9 mouse cellular contexts compared by ENCODE assay signal in genomic region chr9:44721877-44722186, GRCm38 (mm10). TPM values are rescaled to one million over a fixed set of nuclear protein-coding genes. Genes with fewer than 3 reads are reported as not detected.
A peak's percentile ranks its signal among the peaks of the same experiment; 100 is the strongest.
DNase-seq lines count a peak whose midpoint lies in the region; ATAC-seq lines count a peak whose summit lies in the region.
"Had no signal": no experiment of that assay in that cellular context is flagged by ENCODE, and none has a peak within 500 bp of the region (broad histone marks: within the 10 kb centered on the region; RNA-seq: fewer than 3 reads in every experiment).

No protein-coding gene starts in this region.

- peaks cover 24% of the 10 kb centered on the region for H3K4me1 ChIP-seq in kidney, embryonic 14.5 days (ENCODE audit: control insufficient read depth, insufficient read depth, low read length)
- H3K4me1 ChIP-seq in forebrain, embryonic 11.5 days (replicated peaks; ENCODE audit: control insufficient read depth, insufficient read depth, low read length), result peaks cover 37% of the 10 kb centered on the region
- H3K4me1 ChIP-seq in hindbrain, embryonic 15.5 days (replicated peaks), result peaks cover 84% of the 10 kb centered on the region
- peaks cover 56% of the 10 kb centered on the region for H3K4me1 ChIP-seq in midbrain, embryonic 16.5 days (ENCODE audit: control insufficient read depth, insufficient read depth, low read length)

- peak overlapping the region; percentile 59; the same call in 1 of the 2 replicates for H3K27ac ChIP-seq in kidney, embryonic 14.5 days (ENCODE audit: low read depth, low read length)
- no peak overlapping the region for H3K27ac ChIP-seq in forebrain, embryonic 11.5 days (ENCODE audit: low read depth, low read length)
- H3K27ac ChIP-seq in hindbrain, embryonic 15.5 days (replicated peaks), result peak overlapping the region; percentile 77; the same call in 1 of the 2 replicates
- peak overlapping the region; percentile 84; the same call in 1 of the 2 replicates for H3K27ac ChIP-seq in midbrain, embryonic 16.5 days (ENCODE audit: low read length)

- ATAC-seq in kidney, embryonic 14.5 days (ENCODE audit: low FRiP score, low TSS enrichment), result peak; percentile 22; the same call in 1 of the 2 replicates
- ATAC-seq in forebrain, embryonic 11.5 days (replicated peaks; ENCODE audit: low FRiP score), result no peak
- ATAC-seq in hindbrain, embryonic 15.5 days (ENCODE audit: low FRiP score, low read depth), result 0 out of 2 replicates have a peak, but pooled peaks have one; percentile 0
- no peak for ATAC-seq in midbrain, embryonic 16.5 days

- no peak overlapping the region for H3K9ac ChIP-seq in kidney, embryonic 14.5 days (ENCODE audit: low read depth, low read length)
- peak overlapping the region; percentile 91; the same call in 1 of the 2 replicates for H3K9ac ChIP-seq in forebrain, embryonic 11.5 days (ENCODE audit: low read length)
- no peak overlapping the region for H3K9ac ChIP-seq in hindbrain, embryonic 15.5 days
- H3K9ac ChIP-seq in midbrain, embryonic 16.5 days (ENCODE audit: low read depth, low read length), result peak overlapping the region; percentile 97

- peaks cover 18% of the 10 kb centered on the region for H3K36me3 ChIP-seq in kidney, embryonic 14.5 days (ENCODE audit: control insufficient read depth, insufficient read depth, low read length)
- H3K36me3 ChIP-seq in forebrain, embryonic 11.5 days (ENCODE audit: control insufficient read depth, insufficient read depth, low read length), result no peaks in the 10 kb centered on the region
- H3K36me3 ChIP-seq in hindbrain, embryonic 15.5 days, result peaks cover under 1% of the 10 kb centered on the region; the same call in 1 of the 2 replicates
- peaks cover 4% of the 10 kb centered on the region; the same call in 1 of the 2 replicates for H3K36me3 ChIP-seq in midbrain, embryonic 16.5 days (ENCODE audit: control insufficient read depth, insufficient read depth, low read length)

- peak overlapping the region; percentile 57 for H3K4me2 ChIP-seq in kidney, embryonic 14.5 days (replicated peaks; ENCODE audit: low read depth, low read length)
- H3K4me2 ChIP-seq in forebrain, embryonic 11.5 days (ENCODE audit: low read depth, low read length, severe bottlenecking), result peak overlapping the region; percentile 58; the same call in 1 of the 2 replicates
- peak overlapping the region; percentile 91 for H3K4me2 ChIP-seq in hindbrain, embryonic 15.5 days
- peak overlapping the region; percentile 97 for H3K4me2 ChIP-seq in midbrain, embryonic 16.5 days (ENCODE audit: low read length)

- no peak for DNase-seq in kidney, postnatal 14 days
- no peak for DNase-seq in forebrain, embryonic 11.5 days (ENCODE audit: low spot score)
- DNase-seq in adrenal gland, postnatal 10 days, result no peak
- DNase-seq in right cerebral cortex, postnatal 10 days (ENCODE audit: low spot score in 2 of 2), result no peak
- no peak for DNase-seq in lung, adult 18-20 months

- 74% methylated on average over 3 of the region's 3 CpGs for WGBS in kidney, embryonic 14.5 days
- 84% methylated on average over 3 of the region's 3 CpGs for WGBS in forebrain, embryonic 11.5 days
- WGBS in hindbrain, embryonic 15.5 days, result 84% methylated on average over 3 of the region's 3 CpGs
- 91% methylated on average over 3 of the region's 3 CpGs for WGBS in midbrain, embryonic 16.5 days

- H3K27me3 ChIP-seq in kidney, embryonic 14.5 days (ENCODE audit: control insufficient read depth, insufficient read depth, low read length), result no peaks in the 10 kb centered on the region
- H3K27me3 ChIP-seq in forebrain, embryonic 11.5 days (ENCODE audit: control insufficient read depth, insufficient read depth, low read length), result no peaks in the 10 kb centered on the region
- H3K27me3 ChIP-seq in hindbrain, embryonic 15.5 days, result no peaks in the 10 kb centered on the region
- no peaks in the 10 kb centered on the region for H3K27me3 ChIP-seq in midbrain, embryonic 16.5 days (ENCODE audit: control insufficient read depth, insufficient read depth, low read depth, low read length)

- H3K4me3 ChIP-seq in kidney, embryonic 14.5 days (ENCODE audit: low read length), result no peak overlapping the region; the same call in 1 of the 2 replicates
- H3K4me3 ChIP-seq in forebrain, embryonic 11.5 days (ENCODE audit: low read depth, low read length), result peak overlapping the region; percentile 65; the same call in 1 of the 2 replicates
- peak overlapping the region; percentile 77 for H3K4me3 ChIP-seq in hindbrain, embryonic 15.5 days
- H3K4me3 ChIP-seq in midbrain, embryonic 16.5 days (ENCODE audit: low read depth, low read length), result peak overlapping the region; percentile 92

- no peaks in the 10 kb centered on the region for H3K9me3 ChIP-seq in kidney, embryonic 14.5 days (ENCODE audit: control insufficient read depth, low read length)
- no peaks in the 10 kb centered on the region for H3K9me3 ChIP-seq in forebrain, embryonic 11.5 days (ENCODE audit: control insufficient read depth, low read length)
- no peaks in the 10 kb centered on the region for H3K9me3 ChIP-seq in hindbrain, embryonic 15.5 days
- no peaks in the 10 kb centered on the region for H3K9me3 ChIP-seq in midbrain, embryonic 16.5 days (replicated peaks; ENCODE audit: control insufficient read depth, low read length, poor library complexity, severe bottlenecking)

RNA-seq across cellular contexts. Expression of gene Phldb1, which starts 13.2 kb away (rescaled TPM):
- 24.9 and 28.7 TPM in 2 replicates for polyA plus RNA-seq in kidney, embryonic 14.5 days (2014; fragmentation: Nextera tagmentation; extraction: Ambion mirVana)
- polyA plus RNA-seq in forebrain, embryonic 11.5 days (2014; fragmentation: Nextera tagmentation; extraction: Ambion mirVana), result 43.5 and 46.0 TPM in 2 replicates
- polyA plus RNA-seq in hindbrain, embryonic 15.5 days (2015; fragmentation: Nextera tagmentation; extraction: Ambion mirVana), result 46.4 and 46.8 TPM in 2 replicates
- 48.1 and 51.7 TPM in 2 replicates for polyA plus RNA-seq in midbrain, embryonic 16.5 days (2015; fragmentation: Nextera tagmentation; extraction: Ambion mirVana)
- 10 to 100 TPM; 54.5 to 63.9 TPM for total RNA-seq in adrenal gland, postnatal 10 days (2021)
- total RNA-seq: neutrophil, adult 5-6 weeks had no signal

RNA-seq across cellular contexts. Expression of gene Arcn1, which starts 45.8 kb away (rescaled TPM):
- polyA plus RNA-seq in kidney, embryonic 14.5 days (2014; fragmentation: Nextera tagmentation; extraction: Ambion mirVana), result 116 and 219 TPM in 2 replicates
- polyA plus RNA-seq in forebrain, embryonic 11.5 days (2014; fragmentation: Nextera tagmentation; extraction: Ambion mirVana), result 171 and 185 TPM in 2 replicates
- polyA plus RNA-seq in hindbrain, embryonic 15.5 days (2015; fragmentation: Nextera tagmentation; extraction: Ambion mirVana), result 130 and 135 TPM in 2 replicates
- polyA plus RNA-seq in midbrain, embryonic 16.5 days (2015; fragmentation: Nextera tagmentation; extraction: Ambion mirVana), result 140 and 146 TPM in 2 replicates
- 100 to 1,000 TPM; 138 to 150 TPM for total RNA-seq in adrenal gland, postnatal 10 days (2021)

RNA-seq across cellular contexts. Expression of gene Ift46, which starts 45.9 kb away (rescaled TPM):
- polyA plus RNA-seq in kidney, embryonic 14.5 days (2014; fragmentation: Nextera tagmentation; extraction: Ambion mirVana), result 122 and 131 TPM in 2 replicates
- polyA plus RNA-seq in forebrain, embryonic 11.5 days (2014; fragmentation: Nextera tagmentation; extraction: Ambion mirVana), result 121 TPM in 2 replicates
- polyA plus RNA-seq in hindbrain, embryonic 15.5 days (2015; fragmentation: Nextera tagmentation; extraction: Ambion mirVana), result 153 and 158 TPM in 2 replicates
- polyA plus RNA-seq in midbrain, embryonic 16.5 days (2015; fragmentation: Nextera tagmentation; extraction: Ambion mirVana), result 188 and 193 TPM in 2 replicates
- total RNA-seq in adrenal gland, postnatal 10 days (2021), result 10 to 100 TPM; 73.0 to 87.7 TPM

RNA-seq across cellular contexts. Expression of gene Treh, which starts 48.8 kb away (rescaled TPM):
- not detected in 2 replicates for polyA plus RNA-seq in kidney, embryonic 14.5 days (2014; fragmentation: Nextera tagmentation; extraction: Ambion mirVana)
- polyA plus RNA-seq in forebrain, embryonic 11.5 days (2014; fragmentation: Nextera tagmentation; extraction: Ambion mirVana), result not detected in 2 replicates
- polyA plus RNA-seq in hindbrain, embryonic 15.5 days (2015; fragmentation: Nextera tagmentation; extraction: Ambion mirVana), result not detected in 2 replicates
- not detected in 2 replicates for polyA plus RNA-seq in midbrain, embryonic 16.5 days (2015; fragmentation: Nextera tagmentation; extraction: Ambion mirVana)
- total RNA-seq in adrenal gland, postnatal 10 days (2021), result not detected
- total RNA-seq: neutrophil, adult 5-6 weeks had no signal

Comparison
In these comparisons a context has a peak if more than half of its experiments do, and no peak if none do; other contexts are left out.
1. ATAC-seq: peak in kidney, embryonic 14.5 days (single experiment) and hindbrain, embryonic 15.5 days (single experiment); none in forebrain, embryonic 11.5 days (single experiment) and midbrain, embryonic 16.5 days (single experiment).
2. H3K9ac ChIP-seq: peak in forebrain, embryonic 11.5 days (single experiment) and midbrain, embryonic 16.5 days (single experiment); none in kidney, embryonic 14.5 days (single experiment) and hindbrain, embryonic 15.5 days (single experiment).
3. Peak in every context shown above with its lines, with median percentiles within 50 percentile points of each other: H3K4me2 ChIP-seq.